Mouse (Mus musculus) ES-Bruce4 (cell line): ENCODE results near the gene Chrm5.

Experiments used
- CTCF ChIP-seq: IDR thresholded peaks from one replicate; pipeline ENCODE4 v1.8.1; 2011; ENCODE audit warnings: low read depth, low read length
- POLR2A ChIP-seq: IDR thresholded peaks from one replicate; pipeline ENCODE4 v1.8.1; 2011; ENCODE audit warnings: low read length; ENCODE audit not compliant: insufficient read depth

- TF ChIP-seq CTCF (no peak), POLR2A (no peak)
Measured at GRCm38 (mm10) chr2:112490483-112491196, 10.1 kb upstream of the Chrm5 start.
